Mouse (Mus musculus) CH12.LX (cell line): ENCODE results near the gene Src. TPM values are rescaled to one million over a fixed set of nuclear protein-coding genes. Genes with fewer than 3 reads are reported as not detected.
A peak's percentile ranks its signal among the peaks of the same experiment; 100 is the strongest.

Experiments used
- DNase-seq: peaks from one replicate; pipeline ENCODE4 v3.0.0-alpha.2; 2013; ENCODE audit errors: extremely low read depth
- H3K27ac ChIP-seq: 2 replicates; pipeline ENCODE4 v1.5.1; 2012; ENCODE audit warnings: low read depth, mild to moderate bottlenecking, control low read depth, moderate library complexity; ENCODE audit not compliant: insufficient read depth
- H3K27me3 ChIP-seq: replicated peaks from 2 replicates; pipeline ENCODE3; 2012; ENCODE audit warnings: inconsistent platforms
- H3K36me3 ChIP-seq, 2 experiments: replicated peaks in 1 of 2; 2 replicates each; pipeline versions ENCODE3 to v1.6.1; 2012; ENCODE audit warnings: inconsistent platforms in 1 of 2, low read length in 1 of 2, mild to moderate bottlenecking in 1 of 2, mixed read lengths in 1 of 2, moderate library complexity in 1 of 2; ENCODE audit not compliant: control insufficient read depth in 1 of 2, insufficient read depth in 1 of 2
- H3K4me1 ChIP-seq, 2 experiments: 2 replicates each; pipeline ENCODE4 v1.6.1; 2012; ENCODE audit warnings: inconsistent platforms in 1 of 2, moderate library complexity in 1 of 2; ENCODE audit not compliant: insufficient read depth in 2 of 2, control insufficient read depth in 1 of 2
- H3K4me2 ChIP-seq: 2 replicates; pipeline ENCODE4 v1.6.1; 2012; ENCODE audit warnings: low read depth, mild to moderate bottlenecking, control low read depth; ENCODE audit not compliant: poor library complexity, insufficient read depth, severe bottlenecking
- H3K4me3 ChIP-seq, 3 experiments: fragments of 150-350 bp in 1 of 3; sonication (generic) in 1 of 3; replicated peaks in 1 of 3; 2 replicates each; pipeline versions ENCODE3 to v1.5.1; 2011 to 2012; ENCODE audit warnings: low read depth in 2 of 3, low read length in 2 of 3, mild to moderate bottlenecking in 2 of 3, moderate library complexity in 2 of 3, control low read depth in 1 of 3, improper control_type of control experiment in 1 of 3, inconsistent platforms in 1 of 3, mixed read lengths in 1 of 3; ENCODE audit not compliant: poor library complexity in 1 of 3
- H3K79me2 ChIP-seq: replicated peaks from 2 replicates; pipeline ENCODE4 v1.6.1; 2012; ENCODE audit warnings: mild to moderate bottlenecking, moderate library complexity; ENCODE audit not compliant: control insufficient read depth, poor library complexity, insufficient read depth, severe bottlenecking; ENCODE audit errors: extremely low read depth
- H3K9ac ChIP-seq: 2 replicates; pipeline ENCODE4 v1.6.1; 2012; ENCODE audit warnings: low read depth, mild to moderate bottlenecking, control low read depth, moderate library complexity; ENCODE audit not compliant: insufficient read depth
- H3K9me3 ChIP-seq: replicated peaks from 2 replicates; pipeline ENCODE3; 2012; ENCODE audit warnings: low read length, inconsistent platforms, mixed read lengths
- BHLHE40 ChIP-seq: IDR thresholded peaks from 2 replicates; pipeline ENCODE4 v1.6.1; 2011; ENCODE audit warnings: mild to moderate bottlenecking, low read depth, low read length, improper control_type of control experiment
- CTCF ChIP-seq, 2 experiments: IDR thresholded peaks in 1 of 2; conservative IDR thresholded peaks in 1 of 2; 2 replicates each; pipeline ENCODE4 v1.5.1; 2011 to 2012; ENCODE audit warnings: low read depth in 2 of 2, low read length in 2 of 2, improper control_type of control experiment in 1 of 2, inconsistent platforms in 1 of 2, mild to moderate bottlenecking in 1 of 2, moderate library complexity in 1 of 2
- MAX ChIP-seq: IDR thresholded peaks from 2 replicates; pipeline ENCODE4 v1.6.1; 2011; ENCODE audit warnings: low read length, improper control_type of control experiment
- dilution Hi-C: fragments of 300-500 bp; cut with MboI; formaldehyde crosslinking; loops from 2 replicates; pipeline ENCODE4 v1.14.3; 2020; ENCODE audit warnings: low sequenced_read_pairs; ENCODE audit not compliant: extremely low pct_unique_long_range_greater_than_20kb, extremely low pct_ligation_motif_present
- in situ Hi-C: fragments of 300-500 bp; cut with MboI; formaldehyde crosslinking; loops from 3 replicates; pipeline ENCODE4 v1.14.3; 2019; ENCODE audit warnings: low sequenced_read_pairs, low pct_ligation_motif_present, low pct_unique_long_range_greater_than_20kb, mixed read lengths
- polyA plus RNA-seq: library from polyadenylated mRNA; unstranded; fragments of >175 nt; gene quantifications from 2 replicates; pipeline ENCODE4 v1.2.1, GENCODE M21; 2012; ENCODE audit warnings: low read depth; ENCODE audit not compliant: insufficient read length
- total RNA-seq, 2 experiments: library from RNA; depleted of rRNA; stranded (reverse); fragments of 300-350 nt in 1 of 2; fragments of >200 nt in 1 of 2; gene quantifications; 2 replicates each; pipeline ENCODE4 v1.2.3; 2012 to 2014

Gene Src
- total and polyA plus RNA-seq, 3 experiments: 0.20 to 0.37 (median 0.25) TPM

GRCm38 (mm10) chr2:157520496-157520895 is 102.3 kb downstream of the Src start:
- in situ Hi-C loops: no loop called here
- Histone ChIP-seq H3K79me2 (no peaks in the 10 kb centered on the region), H3K27me3 (peaks cover 84% of the 10 kb centered on the region), H3K4me1 (0 out of 4 replicates have a peak, but pooled peaks cover 0 to 5% of the 10 kb centered on the region in 2 experiments), H3K4me2 (no peak overlapping the region), H3K9me3 (no peaks in the 10 kb centered on the region), H3K4me3 (no peak overlapping the region), H3K36me3 (no peaks in the 10 kb centered on the region), H3K27ac (no peak overlapping the region), H3K9ac (no peak overlapping the region)
- no peak for TF ChIP-seq MAX
- no peak for TF ChIP-seq CTCF (conservative IDR thresholded peaks at IDR 0.05 in 1 of 2, IDR thresholded peaks at IDR 0.05 in 1 of 2; ENCODE audit: low read depth in 2 of 2, low read length in 2 of 2)
- TF ChIP-seq BHLHE40: peak; percentile 62
- dilution Hi-C loops: no loop called here
- no peak for DNase-seq

Other genes starting within 250 kb of the Src start
- 14.9 and 16.0 TPM in 2 replicates for gene Rbl1, start 213.9 kb upstream of the Src start, total RNA-seq (2012; rRNA removed)
- 27.4 and 29.5 TPM in 2 replicates for gene Rbl1, start 213.9 kb upstream of the Src start, total RNA-seq (2014; rRNA removed)
- 21.9 and 23.2 TPM in 2 replicates for gene Rbl1, start 213.9 kb upstream of the Src start, polyA plus RNA-seq
- gene Rpn2, start 139.4 kb upstream of the Src start, total RNA-seq (2012; rRNA removed): 336 and 350 TPM in 2 replicates
- 277 and 301 TPM in 2 replicates for gene Rpn2, start 139.4 kb upstream of the Src start, total RNA-seq (2014; rRNA removed)
- gene Rpn2, start 139.4 kb upstream of the Src start, polyA plus RNA-seq: 255 and 296 TPM in 2 replicates
- 0.25 TPM in 2 replicates for gene Mroh8, start 138.9 kb upstream of the Src start, total RNA-seq (2012; rRNA removed)
- 0.16 TPM in 1 of 2 replicates, not detected in the other for gene Mroh8, start 138.9 kb upstream of the Src start, total RNA-seq (2014; rRNA removed)
- gene Mroh8, start 138.9 kb upstream of the Src start, polyA plus RNA-seq: 0.25 and 0.41 TPM in 2 replicates
- not detected in 2 replicates for gene Ghrh, start 70.9 kb upstream of the Src start, total RNA-seq (2012; rRNA removed)
- not detected in 2 replicates for gene Ghrh, start 70.9 kb upstream of the Src start, total RNA-seq (2014; rRNA removed)
- gene Ghrh, start 70.9 kb upstream of the Src start, polyA plus RNA-seq: not detected in 2 replicates
- gene Manbal, start 50.9 kb upstream of the Src start, total RNA-seq (2012; rRNA removed): 15.4 and 17.0 TPM in 2 replicates
- 10.8 and 13.7 TPM in 2 replicates for gene Manbal, start 50.9 kb upstream of the Src start, total RNA-seq (2014; rRNA removed)
- 21.7 and 29.4 TPM in 2 replicates for gene Manbal, start 50.9 kb upstream of the Src start, polyA plus RNA-seq
- 0.38 and 0.76 TPM in 2 replicates for gene Nnat, start 141.6 kb downstream of the Src start, total RNA-seq (2012; rRNA removed)
- gene Nnat, start 141.6 kb downstream of the Src start, total RNA-seq (2014; rRNA removed): not detected in 2 replicates
- gene Nnat, start 141.6 kb downstream of the Src start, polyA plus RNA-seq: 0.19 and 0.84 TPM in 2 replicates
- gene Blcap, start 152.8 kb downstream of the Src start, total RNA-seq (2012; rRNA removed): 10.7 and 14.0 TPM in 2 replicates
- 15.3 and 16.0 TPM in 2 replicates for gene Blcap, start 152.8 kb downstream of the Src start, total RNA-seq (2014; rRNA removed)
- gene Blcap, start 152.8 kb downstream of the Src start, polyA plus RNA-seq: 18.9 and 19.3 TPM in 2 replicates